Mouse (Mus musculus): ENCODE results near the gene Parva. TPM values are rescaled to one million over a fixed set of nuclear protein-coding genes. Genes with fewer than 3 reads are reported as not detected.
A peak's percentile ranks its signal among the peaks of the same experiment; 100 is the strongest.

The Parva gene
- total RNA-seq, 2 experiments from 2014 or later: 48.0 to 51.9 TPM

DNA sequence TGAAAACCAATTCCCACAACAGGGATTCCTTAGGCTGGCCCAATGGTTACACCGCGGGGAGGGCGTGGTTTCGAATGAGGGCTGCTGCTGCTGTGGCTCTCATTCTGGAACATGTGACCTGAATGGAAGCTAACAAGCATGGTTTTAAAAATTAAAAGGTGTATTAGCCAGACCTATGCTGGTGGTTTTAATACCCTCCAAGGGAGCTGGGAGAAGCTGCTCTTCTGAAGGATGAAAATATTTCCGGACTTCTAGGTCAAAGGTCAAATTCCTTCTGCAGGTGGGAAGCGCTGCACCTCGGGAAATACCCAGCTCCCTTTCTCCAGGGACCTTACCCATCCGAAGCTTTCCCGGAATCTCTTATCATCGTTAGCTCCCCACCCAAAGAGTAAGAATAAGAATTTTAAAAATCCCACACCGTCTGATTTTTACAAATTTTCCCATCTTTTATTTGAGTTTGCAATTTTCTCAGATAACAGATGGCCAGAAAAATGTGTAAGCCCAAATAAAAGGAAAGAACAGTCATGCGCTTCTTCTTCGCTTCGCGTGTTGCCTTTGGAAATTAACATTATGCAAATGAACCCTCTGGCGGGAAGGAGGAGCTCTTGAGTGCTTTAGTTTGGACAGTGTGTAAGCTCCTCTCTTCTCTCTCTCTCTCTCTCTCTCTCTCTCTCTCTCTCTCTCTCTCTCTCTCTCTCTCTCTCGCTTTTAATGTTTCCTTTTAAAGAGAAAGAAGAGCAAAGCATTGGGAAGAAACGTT is 74.9 kb downstream of the Parva start:
- peak; percentile 33 to 54 for DNase-seq (ENCODE audit: low spot score in 2 of 2)
- intact Hi-C loops (cut with DNase I): no loop called here

DNA sequence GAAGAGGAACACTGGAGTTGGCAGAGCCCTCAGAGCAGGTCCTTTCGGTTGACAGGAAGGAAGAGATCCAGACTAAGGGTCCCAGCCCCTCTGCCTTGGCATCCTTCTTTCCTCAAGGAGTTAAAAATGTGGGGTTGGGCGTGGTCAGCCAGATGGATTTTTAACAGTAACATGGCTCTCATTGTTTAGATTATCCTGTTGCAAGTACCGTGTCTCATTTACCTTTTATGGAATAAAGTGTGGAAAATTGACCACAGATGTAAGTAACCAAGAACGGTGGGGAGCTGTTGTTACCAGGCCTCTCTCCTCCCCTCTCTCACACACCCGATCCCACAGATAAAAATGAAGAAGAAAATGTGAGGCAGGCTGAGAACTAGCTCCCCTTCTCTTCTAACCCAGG is 75.5 kb downstream of the Parva start:
- intact Hi-C loops (cut with DNase I): no loop called here
- no peak for DNase-seq (ENCODE audit: low spot score in 2 of 2)

DNA sequence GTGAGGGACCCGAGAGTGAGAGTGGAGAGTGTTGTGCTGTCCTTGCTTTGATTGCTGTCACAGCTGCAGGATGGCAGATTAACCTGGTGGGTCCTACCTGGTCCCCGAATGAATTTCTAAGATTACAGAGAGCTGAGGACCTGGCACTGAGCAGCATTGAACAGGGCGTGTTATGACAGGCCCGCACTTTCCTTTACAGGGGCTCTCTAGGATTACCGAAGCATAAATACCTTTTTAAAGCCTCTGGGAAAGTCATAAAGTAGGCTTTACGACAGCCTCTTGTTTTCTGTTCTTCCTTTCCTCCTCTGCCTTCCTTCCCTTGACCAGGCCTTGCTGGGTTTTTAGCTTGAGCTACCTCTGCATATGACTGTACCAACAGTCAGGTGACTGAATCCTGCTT is 76.1 kb downstream of the Parva start:
- DNase-seq (ENCODE audit: low spot score in 2 of 2): no peak
- intact Hi-C loops (cut with DNase I): no loop called here

DNA sequence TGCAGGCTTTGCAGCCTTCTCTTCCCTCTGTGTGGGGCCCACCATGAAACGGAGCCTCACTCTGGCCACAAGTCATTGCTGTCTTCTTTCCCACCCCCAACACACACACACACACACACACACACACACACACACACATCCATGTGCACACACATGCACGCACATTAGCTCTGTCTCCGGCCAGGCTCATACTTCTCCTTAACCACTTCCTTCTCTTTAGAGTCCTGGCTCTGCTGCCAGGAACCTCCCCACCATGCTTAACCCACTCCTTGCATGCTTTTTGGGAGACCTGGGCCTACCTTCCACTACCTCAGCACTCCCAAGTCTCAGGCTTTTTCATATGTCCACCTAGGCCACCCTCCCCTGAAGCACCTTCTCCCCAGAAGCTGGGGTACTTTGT is 76.6 kb downstream of the Parva start:
- intact Hi-C loops (cut with DNase I): no loop called here
- DNase-seq (ENCODE audit: low spot score in 2 of 2): no peak

DNA sequence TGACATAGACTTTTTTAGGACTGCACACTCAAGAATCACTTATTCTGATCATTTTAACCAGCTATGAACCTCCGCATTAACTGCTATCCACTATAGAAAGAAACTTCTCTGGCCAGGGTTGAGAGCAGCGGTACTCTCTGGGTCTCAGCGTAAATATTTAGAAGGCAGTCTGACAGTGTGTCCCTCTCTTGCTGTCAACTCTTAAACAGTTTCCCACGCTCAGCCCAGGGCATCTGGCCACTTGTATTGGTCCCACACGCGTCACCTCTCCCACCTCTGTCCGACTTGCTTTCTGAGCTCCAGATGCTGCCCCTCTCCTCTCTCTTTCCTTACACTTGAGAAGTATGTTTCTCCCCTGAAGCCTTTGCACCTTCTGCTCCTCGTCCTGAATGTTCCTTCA is 81.8 kb downstream of the Parva start:
- no peak for DNase-seq (ENCODE audit: low spot score in 2 of 2)
- intact Hi-C loops (cut with DNase I): no loop called here

DNA sequence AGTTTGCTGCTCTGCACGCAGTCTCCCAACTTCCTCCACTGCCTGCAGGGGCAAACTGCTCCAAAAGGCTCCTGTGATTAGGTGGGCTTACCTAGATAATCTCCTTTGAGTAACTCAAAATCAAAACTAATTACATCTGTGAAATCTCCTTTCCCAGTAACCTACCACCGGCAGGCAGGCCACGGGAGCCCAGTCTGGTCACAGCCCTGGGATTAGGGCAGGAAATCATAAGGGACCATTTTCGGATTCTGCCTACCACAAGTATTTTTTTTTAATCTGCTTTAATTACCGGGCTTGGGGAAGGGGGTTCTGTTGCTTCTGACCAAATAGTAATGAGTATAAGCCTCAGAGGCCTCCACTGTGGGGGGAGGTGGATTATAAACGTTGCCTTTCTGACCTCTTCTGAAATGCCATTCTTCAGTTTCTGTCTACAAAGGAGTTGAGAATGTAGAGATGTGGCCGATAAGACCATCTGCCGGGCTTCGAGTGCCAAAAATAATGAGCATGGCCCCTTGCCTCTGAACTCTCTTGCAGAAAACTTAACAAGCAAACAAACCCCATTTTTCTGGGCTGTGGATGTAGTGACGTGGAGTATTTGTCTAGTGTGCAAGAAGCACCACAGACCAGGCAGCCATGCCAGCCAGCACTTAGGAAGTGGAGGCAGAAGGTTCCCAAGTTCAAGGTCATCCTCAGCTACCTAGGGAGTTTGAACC is 83.2 kb downstream of the Parva start:
- no peak for DNase-seq (ENCODE audit: low spot score in 2 of 2)

DNA sequence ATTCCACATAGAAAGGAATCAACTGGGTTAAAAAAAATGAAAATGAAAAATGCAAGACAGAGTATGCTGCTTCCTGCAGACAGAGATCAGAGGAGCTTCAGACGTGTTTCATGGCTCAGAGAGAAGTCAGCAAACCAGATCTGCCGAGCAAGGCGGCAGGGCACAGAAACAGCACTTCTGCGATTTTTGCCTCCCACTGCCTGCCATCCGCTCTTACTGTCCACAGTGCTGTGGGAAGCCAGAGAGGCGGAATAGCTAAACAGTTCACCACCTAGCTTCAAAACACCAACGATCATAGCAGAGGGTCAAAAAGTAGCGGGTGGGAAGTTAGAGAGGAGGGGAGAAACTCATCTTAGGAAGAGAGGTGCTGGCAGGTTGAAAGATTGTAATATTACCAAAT is 84.0 kb downstream of the Parva start:
- intact Hi-C loops (cut with DNase I): no loop called here
- DNase-seq (ENCODE audit: low spot score in 2 of 2): no peak

More for the DNA sequence above, 83.2 kb downstream of the Parva start:
- intact Hi-C loops (cut with DNase I): no loop called here

DNA sequence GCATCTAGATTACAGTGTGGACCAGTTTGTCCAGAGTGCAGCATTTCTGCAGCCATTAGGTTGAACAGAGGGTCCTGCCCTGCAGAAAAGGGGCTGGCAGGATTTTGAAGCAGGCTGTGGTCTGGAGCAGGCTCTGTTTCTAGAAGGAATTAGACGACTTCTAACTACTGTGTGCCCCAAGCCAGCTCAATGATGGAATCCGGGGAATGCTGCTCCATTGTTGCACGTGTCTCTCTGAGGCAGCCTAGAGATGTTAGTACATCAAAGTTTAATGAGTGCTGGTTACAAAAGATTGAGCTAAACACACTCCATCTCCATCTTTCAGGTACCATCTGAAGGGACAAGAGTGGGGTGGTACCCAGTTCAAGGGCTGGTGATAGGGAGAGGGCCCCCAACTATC is 85.0 kb downstream of the Parva start:
- intact Hi-C loops (cut with DNase I): no loop called here
- DNase-seq (ENCODE audit: low spot score in 2 of 2): no peak

DNA sequence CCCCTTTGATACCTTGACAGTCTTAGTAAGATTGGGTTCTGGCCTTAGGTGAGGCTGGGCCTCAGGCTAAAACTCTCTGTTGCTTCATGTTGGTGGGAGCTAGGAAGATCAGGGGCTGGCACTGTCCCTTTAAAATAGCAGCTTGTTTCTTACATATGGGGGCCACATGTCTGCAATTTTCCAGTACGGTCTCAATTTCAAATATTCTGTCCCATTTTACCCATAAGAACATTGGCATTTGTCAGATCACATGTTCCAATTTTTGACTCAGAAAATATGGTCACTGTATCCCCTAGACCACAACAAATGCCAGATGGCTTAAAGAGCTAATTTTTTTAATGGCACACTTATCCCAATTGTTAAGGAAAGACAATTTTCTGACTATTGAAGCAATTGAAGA is 85.6 kb downstream of the Parva start:
- intact Hi-C loops (cut with DNase I): no loop called here
- no peak for DNase-seq (ENCODE audit: low spot score in 2 of 2)

DNA sequence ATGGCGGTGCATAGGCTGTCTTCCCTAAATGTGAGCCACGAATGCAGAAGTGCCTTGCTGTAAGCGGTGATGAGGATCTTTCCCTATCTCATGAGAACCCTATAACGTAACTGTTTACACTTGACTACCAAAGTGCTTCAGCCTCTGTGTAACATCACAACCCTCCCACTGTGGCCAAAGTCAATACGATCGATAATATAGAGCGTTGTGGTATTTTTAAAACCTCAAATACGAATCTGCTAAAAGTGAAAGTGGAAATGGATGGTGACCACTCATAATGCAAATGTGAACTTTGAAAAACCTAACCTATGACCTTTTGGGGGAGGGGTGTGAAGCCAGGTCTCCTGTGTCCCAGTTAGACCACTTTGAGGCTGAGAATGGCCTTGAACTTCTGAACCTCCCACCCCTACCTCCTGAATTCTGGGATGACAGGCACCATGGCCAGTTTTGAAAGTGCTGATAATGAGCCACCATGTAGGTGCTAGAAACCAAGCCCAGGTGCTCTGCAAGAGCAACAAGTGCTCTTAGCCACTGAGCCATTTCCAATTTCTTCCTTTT is 87.4 kb downstream of the Parva start:
- intact Hi-C loops (cut with DNase I): no loop called here
- DNase-seq (ENCODE audit: low spot score in 2 of 2): no peak

DNA sequence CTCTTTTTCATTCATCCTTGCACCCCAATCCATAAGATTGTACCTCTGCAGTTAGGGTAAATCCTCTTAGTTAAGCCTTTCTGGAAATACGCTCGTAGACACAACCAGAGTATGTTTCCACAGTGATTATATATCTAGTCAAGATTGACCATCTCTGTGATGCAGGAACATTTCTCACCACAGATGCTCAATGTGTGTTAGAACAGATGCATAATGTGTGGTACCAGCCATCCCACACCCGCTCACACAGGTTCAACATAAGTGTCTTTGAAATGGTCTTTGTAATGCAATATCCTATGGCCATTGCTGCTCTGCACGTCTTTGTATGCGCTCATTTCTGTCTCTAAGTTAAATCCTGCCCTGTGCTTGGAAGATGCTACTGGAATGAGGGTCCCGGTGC is 98.2 kb downstream of the Parva start:
- peak; percentile 10 to 27 for DNase-seq (ENCODE audit: low spot score in 2 of 2)
- intact Hi-C loops (cut with DNase I): no loop called here

DNA sequence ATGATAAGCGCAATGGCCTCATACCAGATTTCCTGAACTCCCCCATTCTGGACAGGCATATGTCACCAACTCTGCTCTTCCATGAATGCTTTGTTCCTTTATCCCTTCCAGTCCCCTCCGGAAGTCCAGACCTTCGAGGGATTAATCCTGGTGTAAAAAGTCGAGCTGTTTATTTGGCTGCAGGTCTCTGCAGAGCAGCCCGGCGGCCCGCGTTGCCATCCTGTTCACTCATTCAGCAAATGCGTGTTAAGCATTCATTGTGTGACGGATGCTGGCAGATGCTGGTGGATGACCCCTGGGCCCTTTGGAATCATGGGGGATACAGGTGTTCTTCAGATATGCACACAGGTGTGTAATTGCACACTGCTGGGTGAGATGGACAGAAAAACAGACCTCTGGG is 98.9 kb downstream of the Parva start:
- intact Hi-C loops (cut with DNase I): no loop called here
- DNase-seq (ENCODE audit: low spot score in 2 of 2): no peak

DNA sequence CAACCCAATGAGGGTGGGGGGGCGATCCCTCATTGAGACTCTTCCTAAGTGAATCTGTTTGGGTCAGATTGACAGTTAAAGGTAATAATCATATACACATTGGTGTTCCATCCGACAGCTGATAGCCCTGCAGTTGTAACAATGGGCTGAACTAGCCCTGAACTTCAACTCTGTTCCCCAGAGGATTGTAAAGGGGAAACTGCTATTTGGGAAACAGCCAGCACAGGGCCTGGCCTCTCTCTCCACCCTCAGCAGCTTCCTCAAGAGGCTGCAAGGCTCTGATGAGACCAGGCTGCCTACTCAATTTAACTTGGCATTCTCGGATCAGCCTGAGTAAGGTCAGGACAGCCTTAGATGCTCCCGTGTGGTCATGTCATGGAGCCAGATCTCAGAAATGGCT is 99.9 kb downstream of the Parva start:
- no peak for DNase-seq (ENCODE audit: low spot score in 2 of 2)

DNA sequence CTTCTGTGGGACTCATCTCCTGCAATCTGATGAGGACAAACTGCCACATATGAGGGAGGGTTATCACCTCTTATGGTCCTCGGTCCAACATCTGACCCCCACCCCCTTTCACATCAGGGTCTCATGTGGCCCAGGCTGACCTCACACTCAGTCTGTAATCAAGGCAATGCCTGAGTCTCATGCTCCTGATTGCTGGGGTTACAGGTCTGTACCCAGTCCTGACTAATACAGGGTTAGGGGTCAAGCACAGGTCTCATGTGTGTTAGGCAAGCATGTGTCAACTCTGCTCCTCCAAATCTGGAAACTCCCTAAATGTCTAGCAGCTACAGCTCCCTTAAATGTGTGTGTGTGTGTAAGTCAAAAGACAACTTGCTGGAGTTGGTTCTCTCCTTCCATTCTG is 100.8 kb downstream of the Parva start:
- no peak for DNase-seq (ENCODE audit: low spot score in 2 of 2)
- intact Hi-C loops (cut with DNase I): no loop called here

More for the DNA sequence above, 99.9 kb downstream of the Parva start:
- intact Hi-C loops (cut with DNase I): no loop called here

DNA sequence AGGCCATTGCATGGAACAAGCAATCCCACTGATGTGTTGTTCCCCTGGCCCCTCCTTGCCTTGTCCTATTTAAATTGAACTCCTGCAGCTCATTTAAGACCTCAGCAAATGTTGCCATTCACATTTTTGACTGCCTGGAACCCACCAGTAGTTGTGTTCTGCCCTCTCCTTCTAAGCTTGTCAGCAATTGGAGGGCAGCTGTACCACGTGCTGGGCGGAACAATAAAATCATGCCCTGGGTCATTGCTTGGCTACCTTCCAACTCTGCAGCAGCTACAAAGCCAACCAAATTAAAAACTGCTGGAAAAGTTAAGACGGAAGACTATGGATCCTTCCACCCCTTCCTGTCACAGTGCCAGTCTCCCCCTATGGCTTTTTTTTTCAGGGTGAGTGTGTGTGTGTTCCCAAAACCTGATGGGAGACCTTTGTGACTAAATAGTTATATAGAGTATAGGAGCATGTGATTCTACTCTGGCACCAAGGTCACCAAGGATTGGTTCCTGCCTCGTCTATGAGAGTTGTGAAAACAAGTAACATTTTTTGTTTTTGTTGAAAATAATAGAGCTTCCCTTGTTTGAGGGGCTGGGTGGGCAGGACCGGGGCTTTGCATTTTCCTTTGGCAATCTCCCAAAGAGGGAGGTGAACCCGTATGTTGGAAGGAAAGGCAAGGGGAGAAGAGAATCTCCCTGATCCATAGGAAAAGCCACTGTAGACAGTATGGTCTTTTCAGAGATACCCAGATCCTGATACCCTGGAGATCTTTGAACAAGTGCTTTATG is 101.5 kb downstream of the Parva start:
- intact Hi-C loops (cut with DNase I): no loop called here
- no peak for DNase-seq (ENCODE audit: low spot score in 2 of 2)

DNA sequence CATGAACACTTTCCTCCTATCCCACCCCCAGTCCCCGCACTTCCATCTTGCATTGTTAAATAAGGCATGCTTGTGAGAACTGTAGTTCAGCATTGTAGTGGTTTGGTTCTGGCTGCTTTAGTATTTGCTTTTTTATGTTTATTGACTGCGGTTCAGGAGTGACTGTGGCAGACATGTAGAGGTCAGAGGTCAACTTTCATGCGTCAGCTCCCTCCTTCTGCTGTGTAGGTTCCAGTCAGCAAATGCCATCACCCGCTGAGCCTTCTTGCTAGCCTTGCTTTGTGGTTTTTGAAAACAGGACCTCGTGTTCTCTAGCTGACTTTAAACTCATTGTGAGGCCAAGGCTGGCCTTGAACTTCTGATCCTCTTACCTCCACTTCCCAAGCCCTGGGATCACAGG is 103.6 kb downstream of the Parva start:
- intact Hi-C loops (cut with DNase I): no loop called here
- no peak for DNase-seq (ENCODE audit: low spot score in 2 of 2)

DNA sequence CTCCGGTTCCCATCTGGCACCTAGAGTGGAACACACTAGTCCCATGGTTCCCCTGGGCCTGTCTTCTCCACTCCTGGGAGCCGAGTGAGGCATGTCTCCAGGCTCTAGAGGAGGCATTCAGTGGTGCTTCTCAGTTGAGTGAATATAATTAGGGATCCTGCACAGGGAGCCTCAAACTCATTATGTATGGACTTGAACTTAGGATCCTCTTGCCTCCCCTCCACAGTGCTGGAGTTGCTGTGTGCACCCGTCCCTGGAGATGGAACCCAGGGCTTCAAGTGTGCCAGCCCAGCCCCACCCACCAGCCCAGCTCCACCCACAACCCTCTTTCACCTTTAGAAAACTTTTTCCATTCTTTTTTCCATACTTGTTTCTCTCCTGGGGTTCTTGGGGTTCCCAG is 106.8 kb downstream of the Parva start:
- intact Hi-C loops (cut with DNase I): no loop called here
- no peak for DNase-seq (ENCODE audit: low spot score in 2 of 2)

DNA sequence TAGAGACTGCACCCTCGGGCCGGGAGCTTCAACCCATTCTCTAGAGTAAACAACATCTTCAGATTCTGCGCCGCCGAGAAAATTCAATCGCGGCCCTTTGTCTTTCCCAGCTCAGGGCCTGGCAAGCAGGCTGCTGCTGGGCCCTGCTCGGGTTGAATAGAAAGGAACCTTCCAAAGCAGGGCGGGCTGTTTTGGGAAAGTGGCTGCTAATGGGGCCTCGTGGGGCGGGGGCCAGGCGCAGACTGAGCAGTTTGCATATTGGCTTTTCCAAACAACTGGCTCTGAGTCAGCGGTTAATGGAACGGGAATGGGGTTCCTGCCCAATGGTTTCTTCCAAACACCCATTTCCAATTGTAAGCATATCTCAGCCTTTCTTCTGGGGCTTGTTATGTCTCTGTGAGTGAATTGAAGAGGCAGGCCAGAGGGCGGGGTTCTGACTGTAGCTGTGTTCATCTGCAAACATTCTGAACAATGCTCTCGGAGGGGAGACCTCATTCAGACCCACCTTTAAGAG is 108.2 kb downstream of the Parva start:
- peak; percentile 50 to 54 for DNase-seq (ENCODE audit: low spot score in 2 of 2)
- intact Hi-C loops (cut with DNase I): no loop called here

DNA sequence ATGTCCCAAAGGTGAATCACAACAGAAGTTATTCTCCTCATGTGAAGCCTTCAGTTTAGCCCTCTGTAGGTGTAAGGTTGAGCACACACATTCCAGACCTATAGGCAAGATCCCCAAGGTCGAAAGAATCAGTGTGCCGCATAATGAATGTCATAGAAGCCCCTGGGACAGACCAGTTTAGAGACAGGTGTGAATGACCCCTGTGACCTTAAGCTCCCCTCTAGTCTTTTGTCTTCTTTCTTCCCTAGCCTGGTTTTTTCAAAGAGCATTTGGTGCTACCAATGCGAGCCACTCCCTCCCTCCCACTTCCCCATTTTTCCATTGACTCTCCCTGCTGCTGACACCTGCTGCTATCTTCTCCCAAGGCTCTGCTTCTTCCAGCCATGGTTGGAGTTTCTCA is 121.8 kb downstream of the Parva start:
- no peak for DNase-seq (ENCODE audit: low spot score in 2 of 2)
- intact Hi-C loops (cut with DNase I): no loop called here

DNA sequence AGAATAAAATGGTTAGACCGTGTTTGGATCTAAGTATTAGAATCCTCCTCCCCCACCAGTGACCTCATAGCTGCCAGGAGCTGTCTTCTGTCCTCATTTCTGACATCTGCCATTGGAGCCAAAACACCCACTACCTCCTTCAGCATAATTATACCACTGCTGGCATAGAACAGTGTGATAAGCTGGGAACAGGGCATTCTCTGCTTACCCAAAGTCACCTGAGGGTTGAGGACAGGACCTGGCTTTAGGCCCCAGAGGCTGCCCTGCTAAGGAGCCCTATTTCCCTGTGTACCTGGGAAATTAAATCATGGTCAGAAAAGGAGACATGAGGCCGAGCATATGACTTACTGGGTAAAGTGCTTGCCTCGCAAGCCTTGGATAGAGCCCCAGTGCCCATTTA is 134.2 kb downstream of the Parva start:
- intact Hi-C loops (cut with DNase I): no loop called here

More for the DNA sequence above, 134.2 kb downstream of the Parva start:
- no peak for DNase-seq (ENCODE audit: low spot score in 2 of 2)

Measured in left cerebral cortex, postnatal 14 days (tissue).